Mouse (Mus musculus): ENCODE data around the gene Gm30083.

DNA sequence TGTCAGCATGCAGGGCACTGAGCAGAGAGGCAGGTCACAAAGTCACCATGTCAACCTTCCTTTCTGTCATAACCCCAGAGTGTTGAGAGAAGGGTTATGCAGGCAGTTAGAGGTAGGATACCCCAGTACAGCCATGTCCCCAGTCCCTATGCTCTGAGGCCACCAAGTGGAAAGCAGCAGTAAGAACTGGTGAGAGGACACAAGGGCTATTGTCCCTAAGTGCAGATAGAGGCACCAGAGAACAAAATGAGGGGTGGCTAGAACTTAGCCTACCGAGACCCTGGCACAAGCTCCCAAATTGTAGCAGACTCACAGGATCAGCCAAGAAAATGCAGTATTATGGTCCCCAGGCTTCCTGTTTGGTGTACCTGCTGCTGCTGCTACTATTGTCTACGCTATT is 2.0 kb upstream of the Gm30083 start:
- no peak for TF ChIP-seq POLR2A (IDR thresholded peaks at IDR 0.05; ENCODE audit: extremely low read depth, insufficient read depth, low read length)
- TF ChIP-seq CTCF (IDR thresholded peaks at IDR 0.05; ENCODE audit: extremely low read depth, insufficient read depth, low read length): peak; percentile 22; the same call in 1 of the 2 replicates

All from cortical plate, adult 2 months (tissue).